9 mouse cellular contexts compared by ENCODE assay signal in the genomic region with DNA sequence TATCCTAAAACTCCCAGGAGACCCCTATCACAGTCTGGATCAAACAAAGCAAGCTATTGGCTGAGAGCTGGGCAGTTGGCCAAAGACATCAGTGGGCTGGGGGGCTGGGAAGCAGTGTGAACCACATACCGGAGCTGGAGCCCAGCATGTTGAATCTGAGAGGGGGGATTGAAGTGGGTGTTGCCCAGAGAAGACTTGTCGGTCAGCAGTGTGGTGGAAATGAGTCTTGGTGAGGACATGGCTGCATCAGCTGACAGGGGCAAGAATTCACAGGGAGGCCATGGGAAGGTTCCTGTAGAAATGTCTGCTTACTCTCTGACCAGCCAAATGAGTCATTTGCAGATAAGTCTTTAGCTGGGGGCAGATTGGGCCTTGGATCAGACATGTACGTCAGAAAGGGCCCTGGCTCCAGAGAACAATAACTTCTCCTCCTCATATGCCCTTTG.
DNase-seq lines count a peak whose midpoint lies in the region; ATAC-seq and TF ChIP-seq lines count a peak whose summit lies in the region.
"Had no signal": no experiment of that assay in that cellular context is flagged by ENCODE, and none has a peak within 500 bp of the region (broad histone marks: within the 10 kb centered on the region; RNA-seq: fewer than 3 reads in every experiment).

No protein-coding gene starts in this region.

- TF ChIP-seq CTCF in hindbrain, postnatal 0 days (IDR thresholded peaks at IDR 0.05; ENCODE audit: low read depth): no peak

- H3K9ac ChIP-seq in kidney, embryonic 16.5 days (replicated peaks; ENCODE audit: low read length): no peak overlapping the region
- no peak overlapping the region for H3K9ac ChIP-seq in hindbrain, postnatal 0 days (replicated peaks; ENCODE audit: low read length)
- H3K9ac ChIP-seq: limb, embryonic 15.5 days had no signal

- H3K4me2 ChIP-seq in kidney, embryonic 16.5 days (replicated peaks; ENCODE audit: low read depth, low read length): no peak overlapping the region
- H3K4me2 ChIP-seq in hindbrain, postnatal 0 days (ENCODE audit: low read depth, low read length): no peak overlapping the region
- H3K4me2 ChIP-seq: limb, embryonic 15.5 days had no signal

- H3K4me3 ChIP-seq in kidney, embryonic 16.5 days (ENCODE audit: low read length): no peak overlapping the region
- H3K4me3 ChIP-seq in hindbrain, postnatal 0 days (ENCODE audit: low read length): no peak overlapping the region
- H3K4me3 ChIP-seq: limb, embryonic 15.5 days had no signal

- H3K4me1 ChIP-seq in kidney, embryonic 16.5 days (ENCODE audit: insufficient read depth, low read length): peaks cover 7% of the 10 kb centered on the region; the same call in 1 of the 2 replicates
- H3K4me1 ChIP-seq in hindbrain, postnatal 0 days (ENCODE audit: insufficient read depth, low read length): 0 out of 2 replicates have a peak, but pooled peaks cover 4% of the 10 kb centered on the region

- ATAC-seq in kidney, embryonic 16.5 days (ENCODE audit: low FRiP score, low TSS enrichment): no peak
- 0 out of 2 replicates have a peak, but pooled peaks have one; percentile 45 for ATAC-seq in hindbrain, postnatal 0 days
- ATAC-seq in megakaryocyte, adult 5-6 weeks (ENCODE audit: poor library complexity, severe bottlenecking): no peak
- no peak for ATAC-seq in megakaryocyte progenitor cell, adult 5-6 weeks (replicated peaks; ENCODE audit: poor library complexity)

- no peaks in the 10 kb centered on the region for H3K27me3 ChIP-seq in kidney, embryonic 16.5 days (ENCODE audit: insufficient read depth, low read length)
- no peaks in the 10 kb centered on the region for H3K27me3 ChIP-seq in hindbrain, postnatal 0 days (ENCODE audit: insufficient read depth, low read length)
- H3K27me3 ChIP-seq: limb, embryonic 15.5 days had no signal

- H3K27ac ChIP-seq in kidney, embryonic 16.5 days (ENCODE audit: low read length): no peak overlapping the region
- H3K27ac ChIP-seq in hindbrain, postnatal 0 days: no peak overlapping the region
- H3K27ac ChIP-seq: limb, embryonic 15.5 days had no signal

- 18% methylated on average over 3 of the region's 3 CpGs for WGBS in kidney, embryonic 16.5 days
- 10% methylated on average over 3 of the region's 3 CpGs for WGBS in hindbrain, postnatal 0 days

- H3K9me3 ChIP-seq in kidney, embryonic 16.5 days (ENCODE audit: low read length): no peaks in the 10 kb centered on the region
- no peaks in the 10 kb centered on the region for H3K9me3 ChIP-seq in hindbrain, postnatal 0 days (ENCODE audit: low read length)
- H3K9me3 ChIP-seq: limb, embryonic 15.5 days had no signal

- DNase-seq in kidney, postnatal 10 days: peak; percentile 55
- peak; percentile 74 for DNase-seq in adrenal gland, adult 2 months
- peak; percentile 14 for DNase-seq in fat pad, adult 2 months (ENCODE audit: extremely low read depth, low read depth, low spot score)
- DNase-seq in hindbrain, postnatal 0 days (ENCODE audit: low spot score): peak; percentile 63
- no peak for DNase-seq in urinary bladder, postnatal 4 days (ENCODE audit: low spot score in 2 of 2)

- no peaks in the 10 kb centered on the region for H3K36me3 ChIP-seq in kidney, embryonic 16.5 days (ENCODE audit: insufficient read depth, low read length)
- H3K36me3 ChIP-seq in hindbrain, postnatal 0 days (ENCODE audit: insufficient read depth, low read length): no peaks in the 10 kb centered on the region
- H3K36me3 ChIP-seq: limb, embryonic 15.5 days had no signal

Comparison
In these comparisons a context has a peak if more than half of its experiments do, and no peak if none do; other contexts are left out.
1. DNase-seq: peak in kidney, postnatal 10 days (single experiment), adrenal gland, adult 2 months (single experiment), fat pad, adult 2 months (single experiment) and hindbrain, postnatal 0 days (single experiment); none in urinary bladder, postnatal 4 days (0 of 2).